Mouse (Mus musculus): ENCODE data around the gene Surf1.
"Not testable (repeated sequence)": the region's sequence is repeated elsewhere in the genome, so short reads cannot be mapped to it uniquely, and the experiment has no call there.

Surf1 gene

DNA sequence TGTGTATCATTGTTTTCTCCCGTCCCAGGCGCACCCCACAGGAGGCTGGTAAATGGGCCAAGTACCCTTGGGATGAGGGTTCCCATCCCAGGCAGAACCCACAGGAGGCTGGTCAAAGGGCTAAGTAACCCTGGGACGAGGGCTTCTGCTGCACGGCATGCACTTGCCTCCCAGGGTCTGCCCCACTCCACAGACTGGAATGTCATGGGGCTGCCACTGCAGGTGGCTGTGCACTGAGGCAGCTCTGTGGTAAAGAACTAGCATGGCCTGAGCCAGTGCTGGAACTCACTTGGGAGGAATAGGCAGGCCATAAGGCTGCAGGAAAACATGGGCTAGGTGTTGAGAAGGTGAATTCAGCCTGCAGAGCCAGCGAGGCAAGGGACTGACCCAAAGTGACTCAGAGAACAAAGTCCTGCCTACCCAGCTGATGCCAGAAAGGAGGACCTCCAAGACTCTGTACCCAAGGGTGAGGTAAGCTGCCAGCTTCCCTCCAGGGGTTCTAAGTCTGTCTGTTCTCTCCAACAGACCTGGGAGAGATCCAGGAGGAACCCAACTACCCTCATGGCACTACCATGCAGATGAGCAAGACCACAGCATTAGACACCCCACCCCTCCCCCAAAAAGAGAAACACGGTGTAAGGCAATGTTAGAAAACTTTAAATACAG is 4.0 kb upstream of the Surf1 start:
- no peak for DNase-seq

DNA sequence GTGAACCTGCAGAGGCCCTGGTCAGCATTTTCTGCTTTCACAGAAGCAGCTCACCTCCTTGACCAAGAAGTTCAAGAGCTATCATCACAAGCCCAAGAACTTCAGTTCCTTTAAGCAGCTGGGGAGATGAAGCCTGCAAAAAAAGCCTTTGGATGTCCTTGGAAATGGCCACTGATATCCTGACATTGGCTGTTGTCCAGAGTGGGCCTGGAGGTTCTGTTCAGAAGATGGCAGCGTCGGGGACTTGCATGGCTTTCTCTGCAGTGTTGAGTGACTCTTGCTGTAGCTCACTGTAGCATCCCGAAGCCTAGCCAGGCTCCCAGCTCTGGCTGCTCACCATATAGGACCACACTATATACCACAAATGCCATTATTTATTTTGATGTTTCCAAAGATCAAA is 3.4 kb upstream of the Surf1 start:
- DNase-seq: no peak

DNA sequence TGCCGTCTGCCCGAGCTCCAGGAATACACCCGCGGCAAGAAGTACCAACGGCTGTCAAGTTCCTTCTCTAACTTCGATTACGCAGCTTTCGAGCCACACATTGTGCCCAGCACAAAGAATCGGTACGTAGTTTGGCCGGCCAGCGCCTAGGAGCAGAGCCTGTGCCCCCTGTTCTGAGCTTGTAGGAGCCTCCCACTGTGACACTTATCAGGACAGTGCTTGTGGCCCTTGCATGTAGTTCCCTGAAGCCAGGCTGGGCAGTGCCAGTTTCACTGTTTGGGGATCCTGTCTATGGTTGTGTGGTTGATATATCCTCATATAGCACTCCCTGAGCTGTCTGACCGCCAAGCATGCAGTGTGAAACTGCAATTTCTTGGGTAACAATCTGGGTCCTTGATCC is 408 bp upstream of the Surf1 start:
- DNase-seq: no peak

DNA sequence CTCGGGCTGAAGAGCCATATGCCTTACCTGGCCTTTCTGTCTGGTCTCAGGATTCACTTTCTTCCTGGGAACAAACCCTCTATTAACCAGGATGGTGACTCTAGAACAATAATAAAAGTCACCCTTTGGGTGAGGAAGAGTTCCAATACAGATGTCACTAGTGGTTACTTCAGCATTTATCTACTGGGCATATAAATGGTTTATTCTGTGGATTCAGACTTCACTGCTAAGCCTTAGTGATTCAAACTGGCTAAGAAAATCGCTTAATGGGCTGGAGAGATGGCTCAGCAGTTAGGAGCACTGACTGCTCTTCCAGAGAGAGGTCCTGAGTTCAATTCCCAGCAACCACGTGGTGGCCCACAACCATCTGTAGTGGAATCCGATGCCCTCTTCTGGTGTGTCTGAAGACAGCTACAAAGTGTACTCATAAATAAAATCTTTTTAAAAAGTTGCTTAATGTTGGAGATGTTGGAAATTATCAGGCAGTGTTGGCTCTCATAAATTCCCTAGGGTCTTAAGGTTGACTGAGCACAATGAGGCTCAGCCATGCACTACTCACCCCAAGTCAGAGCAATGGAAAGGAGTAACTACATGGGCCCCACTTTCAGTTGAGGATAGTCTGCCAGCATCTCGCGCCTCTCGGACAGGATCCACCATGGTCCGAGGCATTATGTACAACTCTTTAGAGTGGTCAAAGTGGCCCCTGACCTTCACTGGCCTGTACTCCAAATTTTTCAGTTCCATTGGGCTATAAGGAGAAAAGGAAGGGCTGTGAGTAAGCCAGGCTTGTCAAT is 2.0 kb downstream of the Surf1 start:
- no peak for DNase-seq

DNA sequence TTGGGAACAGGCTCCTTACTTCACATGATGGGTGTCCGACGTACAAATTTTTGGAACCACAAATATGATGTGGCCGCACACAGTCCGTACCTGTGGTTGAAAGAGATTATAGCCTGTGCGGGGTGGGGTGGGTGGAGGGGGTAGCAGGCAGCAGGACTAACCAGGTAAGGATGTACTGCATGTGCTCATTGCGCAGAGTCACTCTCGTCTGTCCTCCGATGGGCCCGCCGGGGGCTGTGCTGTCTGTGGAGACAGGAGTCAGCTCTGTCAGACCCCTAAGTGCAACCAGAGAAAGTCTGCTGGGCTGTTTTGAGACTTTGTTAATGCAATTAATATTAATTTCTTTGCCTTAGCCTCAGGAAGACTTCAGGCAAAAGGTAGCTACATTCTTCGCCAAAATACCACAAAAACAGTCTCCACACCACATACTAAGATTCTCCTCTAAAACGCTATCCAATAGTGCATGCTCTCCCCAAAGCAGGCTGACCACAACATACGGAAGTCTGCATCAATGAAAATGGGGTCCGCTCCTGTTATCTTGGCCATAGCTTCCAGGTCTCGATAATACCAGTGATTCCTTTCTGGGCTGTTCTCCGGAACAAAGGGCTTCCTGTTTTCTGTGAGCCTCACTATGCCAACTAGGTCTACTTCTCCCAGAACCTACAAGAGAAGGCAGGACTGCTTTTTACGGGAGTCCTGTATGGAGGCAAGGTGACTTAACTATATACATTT is 2.7 kb downstream of the Surf1 start:
- no peak for DNase-seq

DNA sequence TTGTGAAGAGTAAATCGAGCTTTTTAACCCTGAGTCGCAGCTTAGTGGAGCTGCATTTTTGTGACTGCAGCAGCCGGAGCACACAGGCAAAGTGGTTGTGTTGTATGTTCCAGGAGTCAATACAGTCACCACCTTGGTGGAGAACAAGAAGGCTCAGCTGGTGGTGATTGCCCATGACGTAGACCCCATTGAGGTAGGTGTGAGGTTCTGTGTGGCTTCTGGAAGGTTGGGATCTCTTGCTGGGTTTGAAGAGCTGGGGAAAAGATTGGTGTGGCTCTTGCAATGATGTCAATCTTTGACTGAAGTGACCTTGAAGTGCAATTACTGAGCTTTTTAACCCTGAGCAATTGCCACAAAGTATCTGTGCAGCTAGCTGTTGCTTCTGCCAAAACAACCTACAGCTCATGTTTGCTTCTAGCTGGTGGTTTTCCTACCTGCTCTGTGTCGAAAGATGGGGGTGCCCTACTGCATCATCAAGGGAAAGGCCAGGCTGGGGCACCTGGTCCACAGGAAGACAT is 4.0 kb downstream of the Surf1 start:
- peak; percentile 42 for DNase-seq

DNA sequence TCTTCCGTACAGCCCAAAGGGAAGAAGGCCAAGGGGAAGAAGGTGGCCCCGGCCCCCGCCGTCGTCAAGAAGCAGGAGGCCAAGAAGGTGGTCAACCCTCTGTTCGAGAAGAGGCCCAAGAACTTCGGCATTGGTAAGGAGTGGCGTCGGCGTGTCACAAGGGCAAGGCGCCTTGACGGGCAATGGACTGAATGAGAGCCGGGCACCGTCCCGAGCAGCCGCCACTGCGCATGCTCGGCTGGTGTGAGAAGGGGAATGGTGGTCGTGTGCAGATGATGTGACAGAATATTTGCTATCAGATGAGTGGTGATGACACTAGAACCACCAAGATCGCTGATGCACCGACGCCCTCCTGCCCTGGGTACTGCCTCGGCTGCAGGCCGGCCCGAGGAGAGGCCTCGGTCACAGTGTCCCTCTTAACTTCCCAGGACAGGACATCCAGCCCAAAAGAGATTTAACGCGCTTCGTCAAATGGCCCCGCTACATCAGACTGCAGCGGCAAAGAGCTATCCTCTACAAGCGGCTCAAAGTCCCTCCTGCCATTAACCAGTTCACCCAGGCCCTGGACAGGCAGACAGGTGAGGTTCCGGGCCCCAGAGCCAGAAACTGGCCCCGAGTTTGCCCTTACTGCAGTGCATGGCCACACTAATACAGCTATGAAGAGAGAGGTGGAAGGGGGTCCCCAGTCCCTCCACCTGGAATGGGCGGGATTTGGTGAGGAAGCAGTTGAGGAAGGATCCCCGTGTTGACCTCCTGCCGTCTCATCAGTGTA is 5.2 kb downstream of the Surf1 start:
- peak; percentile 50 for DNase-seq

DNA sequence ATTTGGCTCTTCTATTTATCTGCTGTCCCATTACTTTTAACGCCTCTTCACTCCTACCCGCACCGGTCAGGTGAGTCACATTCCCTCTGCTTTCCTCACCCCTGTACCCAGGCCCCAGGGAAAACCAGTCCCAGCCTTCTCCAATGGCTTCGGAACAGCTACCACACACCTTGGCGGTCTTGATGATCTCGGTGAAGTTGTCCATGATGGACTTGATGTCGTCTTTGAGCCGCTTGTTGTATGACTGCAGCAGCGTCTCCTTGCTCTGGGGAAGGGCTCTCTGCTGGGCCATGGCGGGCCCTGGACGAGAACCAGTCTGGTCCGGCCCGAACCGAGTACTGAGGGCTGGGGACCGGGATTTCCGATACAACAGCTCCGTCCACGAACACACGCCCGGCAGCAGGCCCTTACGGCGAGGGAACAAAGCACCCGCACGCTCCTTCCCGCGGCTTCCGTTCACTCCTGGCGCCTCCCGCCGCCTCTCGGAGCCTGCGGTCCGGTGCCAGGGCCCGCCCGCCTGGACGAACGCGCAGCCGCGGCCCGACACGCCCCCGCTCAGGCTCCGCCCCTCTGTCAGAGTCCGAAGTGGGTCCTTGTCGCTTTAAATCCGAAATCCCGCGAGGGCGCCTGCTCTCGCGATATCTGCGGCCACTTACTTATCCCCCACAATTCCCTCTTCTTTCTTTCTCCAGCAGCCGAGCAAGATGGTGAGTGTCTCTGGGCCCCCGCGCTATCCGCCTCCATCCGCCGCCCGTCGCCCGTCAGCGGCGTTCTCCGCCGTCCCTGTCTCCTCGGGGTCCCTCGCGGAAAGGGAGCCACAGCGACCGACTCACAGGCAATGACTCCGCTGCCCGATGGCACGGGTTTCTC is 6.0 kb downstream of the Surf1 start, which contains the start of the genes Med22 and Rpl7a:
Med22 (minus strand) TSS at position 554 of the 870 bp plus-strand sequence.
Rpl7a (plus strand) TSS at position 641 of the 870 bp plus-strand sequence.
- DNase-seq: peak; percentile 100

DNA sequence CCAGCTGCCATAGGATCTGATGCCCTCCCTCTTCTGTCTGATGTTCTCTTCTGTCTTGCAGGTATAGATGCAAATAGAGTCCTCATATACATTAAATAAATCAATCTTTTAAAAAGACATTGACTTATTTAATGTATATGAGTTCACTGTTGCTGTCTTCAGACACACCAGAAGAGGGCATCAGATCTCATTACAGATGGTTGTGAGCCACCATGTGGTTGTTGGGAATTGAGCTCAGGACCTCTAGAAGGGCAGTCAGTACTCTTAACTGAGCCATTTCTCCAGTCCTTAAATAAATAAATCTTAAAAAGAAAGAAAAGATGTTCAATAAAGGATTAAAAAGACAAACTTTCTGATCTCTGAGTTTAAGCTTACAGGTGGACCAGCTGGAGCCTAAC is 6.9 kb downstream of the Surf1 start:
- DNase-seq: no peak

DNA sequence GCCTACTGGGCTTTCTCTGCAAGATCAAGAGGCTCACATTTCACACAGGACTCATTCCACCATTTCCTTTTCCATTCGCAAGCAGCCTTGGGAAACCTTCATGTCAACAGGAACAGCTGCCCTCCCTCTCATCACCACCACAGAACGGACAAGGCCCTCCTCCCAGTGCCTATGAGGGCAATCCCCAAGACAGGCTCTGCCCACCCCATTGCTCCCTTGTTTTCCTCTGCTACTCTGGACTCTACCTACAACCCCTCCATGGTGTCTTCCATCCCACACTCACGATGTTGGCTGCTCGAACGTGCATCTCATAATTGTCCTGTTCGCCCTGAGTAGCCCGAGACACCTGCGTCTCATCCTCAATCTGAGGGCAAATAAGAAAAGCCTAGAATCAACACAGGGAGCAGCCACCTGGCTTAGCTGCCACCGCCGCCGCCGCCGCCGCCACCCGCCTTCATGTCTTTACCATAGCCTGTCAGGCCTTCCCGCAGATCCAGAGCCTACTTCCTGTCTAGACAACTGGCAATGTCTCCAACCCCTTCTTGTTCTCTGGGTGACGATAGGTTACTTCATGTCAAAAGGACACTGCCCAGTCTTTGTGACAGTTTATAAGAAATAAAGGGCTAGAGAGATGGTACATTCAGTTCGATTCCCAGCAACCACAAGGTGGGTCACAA is 7.5 kb downstream of the Surf1 start:
- peak; percentile 37 for DNase-seq

DNA sequence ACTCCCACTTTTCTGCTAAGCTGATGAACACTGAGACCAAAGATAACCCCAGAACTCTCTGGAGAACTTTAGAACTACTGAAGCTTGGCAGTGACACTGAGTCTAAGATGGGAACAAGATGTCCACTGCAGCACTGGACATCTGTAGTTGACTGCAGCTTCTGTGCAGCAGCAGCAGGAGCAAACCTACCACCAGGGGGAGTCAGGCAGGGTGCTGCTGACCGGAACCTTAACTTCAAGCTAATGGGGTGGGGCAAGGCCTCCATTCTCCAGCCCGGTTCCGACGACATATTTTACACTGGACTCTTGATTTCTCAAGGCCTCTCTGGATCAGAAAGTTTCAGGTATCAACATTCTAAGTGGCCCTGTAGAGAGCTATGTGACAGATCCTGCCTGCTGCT is 9.2 kb downstream of the Surf1 start:
- peak; percentile 46 for DNase-seq

DNA sequence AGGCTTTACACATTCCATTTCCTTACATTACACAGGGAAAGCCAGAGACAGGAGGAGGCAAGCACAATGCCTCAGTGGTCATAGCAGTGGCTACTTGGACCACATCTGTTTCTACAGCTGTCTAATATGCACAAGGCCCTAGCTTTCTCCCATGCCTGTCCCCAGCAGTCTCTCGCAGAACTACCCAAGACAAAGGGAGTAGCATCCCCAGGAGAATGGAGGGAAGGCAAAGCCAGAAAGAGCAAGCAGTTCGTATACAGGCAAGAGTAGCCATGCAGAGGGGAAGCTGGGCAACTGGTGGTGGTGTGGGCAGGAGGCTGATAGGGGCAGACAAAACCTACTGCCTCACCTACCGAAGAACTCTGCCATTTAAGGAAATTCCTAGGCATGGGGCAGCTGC is 9.9 kb downstream of the Surf1 start:
- no peak for DNase-seq

DNA sequence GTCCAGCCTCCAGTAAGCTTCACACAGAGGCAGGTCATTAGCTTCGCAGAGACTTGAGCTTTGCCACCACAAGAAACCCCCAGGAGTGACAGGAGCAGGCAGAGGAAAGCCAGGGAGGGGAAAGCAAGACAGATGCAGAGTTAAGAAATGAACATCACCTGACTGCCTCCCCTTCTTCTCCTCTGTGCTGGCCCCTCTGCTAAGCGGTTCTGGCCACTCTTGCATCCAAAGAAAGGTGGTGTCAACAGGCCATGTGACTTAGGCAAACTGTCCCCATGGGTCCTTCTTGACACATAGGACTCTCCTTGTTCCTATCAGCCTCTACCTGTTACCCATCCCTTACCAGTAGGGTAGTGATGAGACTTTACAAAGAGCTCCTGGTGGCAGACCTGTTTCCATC is 10.4 kb downstream of the Surf1 start:
- DNase-seq: no peak

DNA sequence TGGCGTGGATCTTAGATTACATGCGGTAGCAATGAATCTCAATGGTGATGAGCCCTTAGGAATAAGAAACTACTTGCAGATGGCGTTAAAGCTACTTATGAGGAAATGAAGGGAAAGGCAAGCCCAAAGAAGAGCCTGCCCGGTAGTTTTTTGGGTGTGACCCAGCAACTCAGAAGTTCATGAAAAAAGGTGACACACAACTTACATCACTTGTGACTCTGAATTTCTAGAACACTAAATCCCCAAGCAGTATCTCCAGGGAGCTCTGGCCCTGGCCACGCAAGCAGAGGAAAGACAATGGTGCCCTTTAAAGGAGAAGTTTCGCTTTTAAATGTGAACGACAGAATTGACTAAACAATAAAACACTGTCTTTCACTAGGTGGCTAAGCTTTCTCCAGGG is 13.0 kb downstream of the Surf1 start:
- DNase-seq: no peak

DNA sequence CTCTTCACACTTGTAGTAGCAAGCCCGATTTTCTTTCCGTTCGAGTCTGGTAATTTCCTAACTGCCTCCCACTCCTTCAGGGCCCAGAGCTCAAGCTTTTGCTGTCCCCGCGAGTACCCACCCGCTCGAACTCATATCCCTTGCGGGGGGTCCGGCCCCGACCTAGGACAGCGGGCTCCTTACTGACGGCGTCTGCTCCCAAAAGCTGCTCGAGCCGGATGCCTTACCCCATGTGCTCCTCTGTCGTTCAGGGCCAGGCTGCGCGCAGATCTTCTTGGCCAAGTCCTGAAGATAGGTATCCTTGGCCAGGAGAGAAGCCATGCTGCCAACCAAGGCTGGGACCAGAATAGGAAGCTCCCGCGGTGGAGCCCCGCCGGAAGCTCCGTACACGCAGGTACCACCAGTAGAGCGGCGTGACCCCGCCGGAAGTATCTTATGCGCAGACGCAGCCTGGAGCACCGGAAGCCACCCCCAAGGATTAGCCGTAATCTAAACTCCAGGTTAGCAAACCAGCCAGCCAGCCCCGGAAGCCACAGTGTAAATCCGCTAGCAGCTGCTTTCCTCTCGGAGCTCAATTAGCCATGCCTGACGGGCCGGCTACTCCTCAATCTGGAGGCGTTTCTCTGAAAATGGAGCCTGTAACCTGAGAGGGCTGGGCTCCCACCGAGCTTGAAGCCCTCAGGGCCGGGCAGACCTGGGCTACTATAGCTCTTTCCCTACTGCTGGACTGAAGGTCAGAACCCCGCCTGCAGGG is 13.7 kb downstream of the Surf1 start, which contains the start of gene Surf6:
Surf6 (minus strand) TSS at position 413 of the 754 bp plus-strand sequence.
- DNase-seq: peak; percentile 95

DNA sequence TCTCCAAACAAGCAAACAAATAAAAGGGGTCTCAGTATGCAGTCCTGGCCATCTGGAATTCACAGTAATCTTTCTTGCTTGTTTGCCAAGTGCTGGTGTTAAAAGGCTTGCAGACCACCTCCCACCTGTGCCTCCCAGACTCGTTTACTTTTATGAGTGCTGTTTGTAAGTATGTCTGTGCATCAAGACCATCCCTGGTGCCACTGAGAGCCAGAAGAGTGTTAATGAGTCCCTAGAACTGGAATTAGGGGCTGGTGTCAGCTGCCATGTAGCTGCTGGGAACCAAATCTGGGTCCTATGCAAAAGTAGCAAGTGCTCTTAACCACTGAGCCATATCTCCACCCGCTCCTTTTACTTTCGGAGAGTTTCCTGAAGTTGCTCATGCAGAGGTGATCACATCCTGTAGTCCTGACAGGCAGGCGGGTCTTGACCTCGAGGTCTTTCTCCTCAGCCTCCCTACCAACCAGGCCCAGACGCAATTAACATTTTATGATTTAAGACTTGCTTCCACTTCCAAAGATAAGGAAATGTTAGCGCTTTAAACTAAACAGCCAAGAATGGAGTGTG is 14.4 kb downstream of the Surf1 start:
- DNase-seq: no peak

DNA sequence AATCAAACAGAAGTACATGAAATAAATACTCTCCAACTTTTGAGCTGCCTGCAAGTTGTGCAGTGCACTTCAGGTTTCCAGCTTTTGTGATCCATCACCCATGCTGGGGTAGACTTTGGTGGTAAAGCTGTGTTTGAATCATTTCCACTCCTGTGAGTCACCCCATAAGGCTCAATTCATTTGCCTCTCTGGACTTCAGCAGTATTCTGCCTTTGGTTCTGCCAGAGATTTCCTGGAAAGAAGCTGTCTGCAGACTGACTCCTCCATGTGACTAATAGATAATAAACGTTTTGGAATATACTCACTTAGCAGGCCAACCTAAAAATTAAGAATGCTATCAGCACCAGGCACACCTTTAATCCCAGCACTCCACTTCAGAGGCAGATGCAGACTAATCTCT is 15.6 kb downstream of the Surf1 start:
- no peak for DNase-seq

DNA sequence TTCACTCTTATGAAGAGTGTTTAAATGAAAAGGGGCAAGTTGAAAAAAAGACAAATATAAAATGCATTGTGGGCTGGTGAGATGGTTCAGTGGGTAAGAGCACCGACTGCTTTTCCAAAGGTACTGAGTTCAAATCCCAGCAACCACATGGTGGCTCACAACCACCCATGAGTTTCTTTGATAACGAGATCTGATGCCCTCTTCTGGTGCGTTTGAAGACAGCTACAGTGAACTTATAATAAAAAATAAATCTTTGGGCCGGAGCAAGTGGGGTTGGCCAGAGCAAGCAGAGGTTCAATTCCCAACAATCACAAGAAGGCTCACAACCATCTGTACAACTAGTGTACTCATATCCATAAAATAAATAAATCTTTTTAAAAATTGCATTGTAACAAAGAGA is 20.4 kb downstream of the Surf1 start:
- DNase-seq: no peak

DNA sequence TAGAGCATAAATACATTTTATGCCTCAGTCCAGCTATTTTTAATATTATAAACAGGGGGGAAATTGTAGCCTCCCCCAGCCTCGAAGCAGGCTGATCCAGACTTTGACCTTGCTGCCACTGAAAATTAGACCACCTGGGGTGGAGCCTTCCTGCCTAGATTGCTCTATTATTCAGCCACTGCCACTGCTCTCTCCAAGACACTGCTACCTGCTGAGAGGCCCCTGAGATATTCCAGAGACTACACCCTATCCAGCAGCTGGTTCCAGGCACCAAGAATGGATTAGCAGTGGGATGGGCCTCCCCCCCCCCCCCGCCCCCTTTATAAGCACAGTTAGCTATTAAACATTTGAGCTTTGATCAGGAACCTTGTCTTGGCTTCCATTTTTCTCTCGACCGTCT is 30.2 kb downstream of the Surf1 start:
- not testable (repeated sequence) for DNase-seq

DNA sequence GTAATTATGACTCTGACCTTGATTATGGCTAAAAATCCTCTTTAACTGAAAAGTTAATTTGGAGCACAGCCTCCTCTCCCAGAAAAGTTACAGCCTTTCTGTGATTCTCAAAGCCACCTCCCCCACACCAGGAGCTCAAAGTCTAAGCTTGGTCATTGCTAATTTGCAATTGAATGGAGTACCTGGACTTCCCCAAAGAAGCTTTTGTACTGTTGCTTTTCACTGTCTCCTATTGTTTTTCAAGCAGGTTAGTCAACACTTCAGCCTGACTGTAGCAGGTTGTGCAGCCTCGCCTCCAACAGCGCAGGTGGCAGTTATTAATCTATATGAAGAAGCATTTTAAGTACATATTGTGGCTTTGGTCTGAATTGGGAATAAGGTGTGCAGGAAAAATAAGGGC is 30.8 kb downstream of the Surf1 start:
- DNase-seq: not testable (repeated sequence)

All from cerebellum, adult 9-10 months (tissue).